Mouse (Mus musculus): ENCODE data around the gene Clcf1.

The Clcf1 gene

GRCm38 (mm10) chr19:4214071-4214770 lies at the start of gene Clcf1, which contains the start of gene AC109138.7:
TSS of gene Clcf1 (plus strand) at chr19:4214238.
TSS of gene AC109138.7 (plus strand) at chr19:4214357.
- no peak for DNase-seq (ENCODE audit: low spot score)

DNA sequence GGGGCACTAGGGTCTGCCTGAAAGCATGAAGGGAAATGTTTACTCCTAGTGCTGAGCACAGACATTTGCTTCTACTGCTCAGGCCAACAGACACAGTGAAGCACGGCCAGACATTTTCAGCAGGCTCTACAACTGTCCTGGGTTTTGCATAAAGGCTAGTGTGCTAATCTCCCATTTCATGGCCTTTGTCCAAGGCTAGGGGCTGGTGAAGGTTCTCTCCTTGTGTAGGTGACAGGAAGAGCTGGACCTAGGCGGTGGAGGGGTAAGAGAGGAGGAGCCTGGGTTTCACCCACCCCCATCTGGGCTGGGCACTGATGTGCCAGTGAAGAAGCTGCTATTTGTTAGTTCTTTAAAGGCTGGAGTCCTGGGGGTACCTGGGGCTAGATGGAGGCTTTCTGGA lies 49.3 kb upstream of the Clcf1 start:
- DNase-seq (ENCODE audit: low spot score) = no peak

DNA sequence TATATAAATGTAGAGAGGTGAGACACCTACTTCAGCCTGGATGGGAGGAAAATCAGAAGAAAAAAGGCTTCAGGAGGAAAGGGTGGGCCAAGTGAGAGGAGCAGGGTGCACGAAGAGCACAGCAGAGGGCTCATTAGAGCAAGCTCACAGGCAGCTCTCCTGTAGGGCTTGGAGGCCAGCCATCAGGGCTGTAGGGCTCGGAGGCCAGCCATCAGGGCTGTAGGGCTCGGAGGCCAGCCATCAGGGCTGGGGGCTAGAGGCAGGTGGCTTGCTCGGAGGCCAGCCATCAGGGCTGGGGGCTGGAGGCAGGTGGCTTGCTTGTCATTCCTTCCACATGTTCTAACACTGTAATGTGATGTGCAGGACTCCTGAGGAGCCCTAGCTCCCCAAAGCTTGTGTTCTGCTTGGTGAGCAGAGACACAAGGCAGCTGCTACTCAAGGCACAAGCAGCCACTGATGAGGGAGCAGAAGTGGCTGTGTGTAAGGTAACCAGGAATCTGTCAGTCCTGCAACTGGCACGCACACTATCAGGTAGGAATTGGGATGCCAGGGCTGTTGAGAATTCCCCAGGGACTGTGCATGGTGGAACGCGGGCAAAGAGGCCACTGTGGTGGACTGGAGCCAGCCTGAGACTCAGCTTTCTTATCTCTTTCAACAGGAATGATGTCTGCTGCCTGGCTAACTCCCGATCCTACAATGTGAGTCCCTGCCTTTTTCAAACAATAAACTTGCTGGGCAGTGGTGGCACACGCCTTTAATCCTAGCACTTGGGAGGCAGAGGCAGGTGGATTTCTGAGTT lies 47.2 kb upstream of the Clcf1 start:
- DNase-seq (ENCODE audit: low spot score) = no peak

GRCm38 (mm10) chr19:4169378-4169784 lies 44.7 kb upstream of the Clcf1 start:
- peak; percentile 98 for DNase-seq (ENCODE audit: low spot score)

- no peak for DNase-seq (ENCODE audit: low spot score)
Measured at GRCm38 (mm10) chr19:4169810-4170209, 44.2 kb upstream of the Clcf1 start.

DNA sequence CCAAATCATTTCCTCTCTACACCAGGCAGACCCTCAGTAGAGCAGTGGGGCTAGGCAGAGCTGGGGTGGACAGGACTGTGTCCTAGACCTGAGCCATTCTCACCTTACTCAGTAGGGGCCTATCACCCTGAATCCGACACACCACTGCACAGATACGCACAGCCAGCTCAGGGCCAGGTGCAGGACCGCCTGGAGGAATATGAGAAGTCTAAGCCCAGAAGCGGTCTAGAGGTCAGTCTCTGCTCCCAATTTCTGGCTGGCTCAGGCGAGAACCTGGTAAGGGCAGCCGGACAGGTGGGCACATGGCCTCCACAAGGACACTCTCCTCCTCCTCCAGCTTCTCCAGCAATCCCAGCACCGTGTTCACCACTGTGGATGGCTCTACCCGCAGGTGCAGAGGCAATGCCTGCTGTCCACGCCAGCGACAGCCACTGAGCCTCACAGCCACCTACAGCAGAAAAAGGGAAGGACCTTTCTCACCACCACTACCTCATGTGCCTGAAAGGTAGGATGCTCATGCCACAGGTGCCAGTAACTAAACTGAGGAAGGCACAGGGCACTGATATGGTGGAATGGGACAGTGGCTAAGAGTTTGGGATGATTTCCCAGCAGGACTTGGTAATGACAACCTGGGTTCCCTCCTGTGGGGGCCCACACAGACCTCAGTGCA lies 43.2 kb upstream of the Clcf1 start:
- DNase-seq (ENCODE audit: low spot score) = no peak

- no peak for DNase-seq (ENCODE audit: low spot score)
Measured at GRCm38 (mm10) chr19:4171393-4172290, 42.4 kb upstream of the Clcf1 start.

DNA sequence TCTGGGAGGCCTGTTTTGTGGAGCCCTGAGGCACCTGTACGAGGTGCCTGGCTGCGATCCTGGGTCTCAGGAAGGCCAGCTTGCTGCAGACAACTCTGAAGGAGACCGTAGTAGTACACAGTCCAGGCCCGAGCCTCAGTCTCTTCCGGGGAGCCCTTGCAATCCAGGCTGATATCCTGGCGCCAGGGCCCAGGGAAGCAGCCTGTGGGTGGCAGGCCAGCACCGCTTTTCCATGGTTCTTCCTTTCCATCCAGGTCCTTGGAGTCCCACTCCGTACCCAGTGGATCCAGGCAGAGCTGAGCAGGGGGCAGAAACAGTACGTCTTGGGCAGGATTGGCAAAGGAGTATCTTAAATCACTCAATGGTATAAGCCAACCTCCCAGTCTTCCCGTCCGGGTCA lies 41.1 kb upstream of the Clcf1 start:
- DNase-seq (ENCODE audit: low spot score) = no peak

- DNase-seq (ENCODE audit: low spot score) = no peak
Measured at GRCm38 (mm10) chr19:4175368-4175947, 38.6 kb upstream of the Clcf1 start, which contains the start of gene Carns1. TSS of gene Carns1 (minus strand) at chr19:4175479.

GRCm38 (mm10) chr19:4180411-4180810 lies 33.6 kb upstream of the Clcf1 start:
- no peak for DNase-seq (ENCODE audit: low spot score)

DNA sequence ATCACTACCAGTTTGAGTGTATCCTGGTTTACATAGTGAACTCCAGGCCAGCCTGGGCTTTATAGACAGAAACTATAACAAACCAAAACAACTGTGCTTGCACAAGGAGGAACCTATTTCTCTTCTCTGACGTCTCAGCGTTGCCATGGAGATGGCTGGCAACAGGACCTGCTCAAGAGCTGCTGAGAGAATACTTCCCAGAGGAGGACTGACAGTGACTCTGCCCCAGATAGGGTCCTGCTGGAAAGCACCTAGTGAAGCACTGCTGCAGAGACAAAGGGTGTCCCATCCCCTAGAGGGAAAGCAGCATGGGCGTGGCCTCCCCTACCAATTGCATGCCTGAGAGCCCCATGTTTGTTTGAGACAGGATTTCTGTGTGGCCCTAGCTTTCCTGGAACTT lies 32.1 kb upstream of the Clcf1 start:
- no peak for DNase-seq (ENCODE audit: low spot score)

DNA sequence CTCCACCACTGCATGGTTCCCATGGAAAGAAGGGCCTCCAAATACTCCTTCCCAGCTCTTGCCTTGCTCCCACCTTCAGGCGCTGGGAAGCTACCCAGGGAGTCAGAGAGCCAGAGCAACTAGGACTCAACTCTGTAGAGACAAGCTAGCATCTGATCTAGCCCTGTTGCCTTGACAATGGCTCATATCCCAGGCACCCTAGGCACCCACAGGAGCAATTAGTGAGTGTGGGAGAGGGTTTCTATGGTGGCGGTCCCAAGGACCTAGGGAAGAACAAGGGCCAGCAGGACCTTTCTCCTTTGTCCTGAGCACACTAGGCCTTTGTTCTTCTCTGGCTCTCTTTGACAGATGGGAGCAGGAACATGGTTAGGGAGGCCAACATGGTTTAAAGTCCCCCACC lies 30.3 kb upstream of the Clcf1 start:
- DNase-seq (ENCODE audit: low spot score) = no peak

DNA sequence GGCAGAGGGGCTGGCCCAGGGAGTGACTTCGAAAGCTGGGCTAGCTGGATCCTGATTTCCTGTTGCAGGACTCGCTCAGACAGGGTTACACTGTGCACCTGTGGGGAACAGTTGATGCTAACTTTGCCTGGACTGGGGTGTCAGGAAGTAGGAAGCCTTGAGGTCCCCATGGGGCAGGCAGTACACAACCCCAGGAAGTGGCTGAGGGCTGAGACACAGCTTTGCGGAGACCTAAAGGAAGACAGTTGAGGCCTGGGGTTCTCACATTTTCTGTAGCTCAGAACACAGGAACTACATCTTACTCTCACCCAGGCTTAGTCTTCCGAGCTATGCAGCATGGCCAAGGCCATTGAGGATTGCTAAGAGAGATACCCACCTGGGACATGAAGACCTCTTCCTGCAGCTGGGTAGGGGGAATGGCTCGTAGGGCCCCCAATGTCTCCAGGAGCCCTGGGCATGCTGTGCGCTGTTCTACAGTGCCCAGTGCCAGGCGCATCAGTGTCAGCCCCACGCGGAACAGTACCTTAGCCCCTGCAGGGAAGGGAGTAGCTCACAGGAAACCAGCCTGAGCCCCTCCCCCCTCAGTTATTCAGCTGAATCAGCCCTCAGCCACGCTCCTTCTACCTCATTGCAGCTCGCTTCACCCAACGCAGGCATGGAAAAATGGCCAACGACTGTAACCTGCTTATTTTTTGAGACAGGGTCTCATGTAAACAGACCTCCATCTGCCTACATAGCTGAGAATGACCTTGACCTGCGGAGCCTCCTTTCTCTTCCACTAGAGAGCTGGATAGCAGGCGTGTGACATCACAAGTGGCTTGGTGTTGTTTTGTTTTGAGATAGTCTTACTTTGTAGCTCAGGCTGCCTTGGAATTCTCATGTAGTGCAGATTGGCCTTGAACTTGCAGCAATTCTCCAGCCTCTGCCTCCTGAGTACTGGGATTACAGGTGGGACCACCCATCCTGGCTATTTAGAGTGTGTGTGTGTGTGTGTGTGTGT lies 28.8 kb upstream of the Clcf1 start:
- no peak for DNase-seq (ENCODE audit: low spot score)

- no peak for DNase-seq (ENCODE audit: low spot score)
Measured at GRCm38 (mm10) chr19:4187303-4187702, 26.7 kb upstream of the Clcf1 start.

- no peak for DNase-seq (ENCODE audit: low spot score)
Measured at GRCm38 (mm10) chr19:4189051-4189620, 24.9 kb upstream of the Clcf1 start.

DNA sequence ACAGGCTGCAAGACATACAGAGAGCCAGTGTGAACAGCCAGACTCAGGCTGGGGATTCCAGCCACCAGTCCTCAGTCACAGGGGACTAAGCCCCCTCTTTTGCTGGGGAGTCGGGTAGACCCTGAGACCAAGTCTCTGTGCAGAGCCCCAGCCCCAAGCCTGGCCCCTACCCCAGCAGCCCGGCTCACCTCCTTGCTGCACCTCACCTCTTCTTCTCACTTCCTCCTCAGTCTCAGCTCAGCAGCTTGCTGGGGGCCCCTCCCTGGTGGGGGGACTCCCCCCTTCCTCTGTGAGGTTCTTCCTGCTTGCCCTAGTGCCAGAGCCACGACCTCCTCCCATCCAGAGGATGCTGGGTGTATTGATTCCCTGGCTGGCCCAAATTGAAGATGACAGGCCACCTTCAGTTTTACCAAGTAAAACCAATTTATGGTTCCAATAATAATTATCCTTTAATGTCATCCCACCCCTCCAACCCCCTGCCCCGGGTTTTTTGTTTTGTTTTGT lies 23.2 kb upstream of the Clcf1 start, which contains the start of gene Tbc1d10c:
Gene Tbc1d10c (minus strand): TSS at position 454 of the 504 bp plus-strand sequence.
- DNase-seq (ENCODE audit: low spot score) = no peak

DNA sequence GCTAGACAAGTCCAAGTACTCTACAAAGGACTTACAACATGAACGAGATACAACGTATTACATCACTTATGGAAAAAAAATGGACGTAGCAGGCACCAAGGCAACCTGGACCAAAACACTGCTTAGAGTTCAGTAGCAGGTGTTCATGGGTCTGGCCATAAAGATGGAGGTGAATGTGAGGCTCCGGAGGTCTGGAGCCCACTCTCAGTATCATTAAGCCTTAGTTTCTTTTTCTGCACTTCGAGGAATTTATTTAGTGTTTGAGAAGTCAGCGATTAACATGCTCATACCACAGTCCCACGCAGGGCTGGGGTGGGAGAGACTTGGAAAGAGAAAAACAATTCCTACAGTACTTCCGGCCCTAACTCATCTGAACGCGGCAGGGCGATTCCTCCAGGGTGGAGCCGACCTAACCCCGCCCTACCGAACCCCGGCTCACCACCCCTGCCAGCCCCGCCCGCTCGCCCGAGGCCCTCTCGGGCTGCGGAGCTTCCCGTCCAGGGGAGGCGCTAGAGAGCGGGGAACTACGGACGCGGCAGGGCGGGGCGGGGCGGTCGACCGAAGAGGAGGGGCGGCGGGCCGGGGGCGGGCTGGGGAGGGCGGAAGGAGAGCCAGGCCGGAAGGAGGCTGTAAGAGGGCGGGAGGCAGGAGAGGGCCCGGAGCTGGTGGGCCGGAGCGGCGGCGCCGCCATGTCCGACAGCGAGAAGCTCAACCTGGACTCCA lies 22.3 kb upstream of the Clcf1 start, which contains the start of gene Ppp1ca:
Gene Ppp1ca (plus strand): TSS at position 538 of the 723 bp plus-strand sequence.
- DNase-seq (ENCODE audit: low spot score) = peak; percentile 89

GRCm38 (mm10) chr19:4192251-4192985 lies 21.6 kb upstream of the Clcf1 start:
- no peak for DNase-seq (ENCODE audit: low spot score)
